Mouse (Mus musculus): Measurements from ENCODE around the gene Obscn.
A peak's percentile ranks its signal among the peaks of the same experiment; 100 is the strongest.

Obscn gene

DNA sequence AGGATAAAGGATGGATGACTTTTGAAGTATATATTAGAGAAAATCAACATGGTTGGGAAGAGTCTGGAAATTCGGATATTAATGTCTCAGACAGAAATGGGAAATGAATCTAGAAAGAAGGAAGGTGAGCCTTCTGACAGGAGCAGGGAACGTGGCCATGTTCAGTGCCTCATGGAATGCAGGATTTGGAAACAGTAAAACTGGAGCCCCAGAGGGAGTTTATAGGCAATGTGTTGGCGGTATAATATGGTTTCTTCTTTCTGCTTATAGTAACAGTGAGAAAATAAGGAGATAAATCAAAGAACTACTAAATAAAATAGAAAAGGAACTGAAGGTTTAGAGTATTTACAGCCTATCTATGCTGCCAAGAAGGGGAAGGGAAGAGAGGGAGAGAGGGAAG is 78.2 kb downstream of the Obscn start:
- no peak for DNase-seq (ENCODE audit: low read depth, low spot score)

DNA sequence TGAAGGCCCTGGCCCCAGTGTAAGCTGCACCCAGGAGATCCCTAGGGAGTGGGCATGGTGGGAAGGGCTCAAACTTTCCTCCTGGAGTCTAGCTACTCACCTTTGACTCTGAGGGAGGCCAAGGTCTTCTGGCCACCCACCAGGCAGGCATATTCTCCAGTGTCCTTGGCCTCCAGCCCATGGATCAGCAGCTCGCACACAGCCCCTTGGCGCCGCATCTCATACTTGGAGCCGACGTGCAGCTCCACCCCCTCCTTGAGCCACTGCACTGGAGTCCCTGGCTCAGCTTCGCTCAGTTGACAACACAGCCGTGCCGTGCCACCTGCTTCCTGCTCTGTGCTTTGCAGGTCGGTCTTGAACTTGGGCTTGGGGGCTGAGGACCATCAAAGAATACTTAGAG is 85.2 kb downstream of the Obscn start:
- DNase-seq (ENCODE audit: low read depth, low spot score) = no peak

DNA sequence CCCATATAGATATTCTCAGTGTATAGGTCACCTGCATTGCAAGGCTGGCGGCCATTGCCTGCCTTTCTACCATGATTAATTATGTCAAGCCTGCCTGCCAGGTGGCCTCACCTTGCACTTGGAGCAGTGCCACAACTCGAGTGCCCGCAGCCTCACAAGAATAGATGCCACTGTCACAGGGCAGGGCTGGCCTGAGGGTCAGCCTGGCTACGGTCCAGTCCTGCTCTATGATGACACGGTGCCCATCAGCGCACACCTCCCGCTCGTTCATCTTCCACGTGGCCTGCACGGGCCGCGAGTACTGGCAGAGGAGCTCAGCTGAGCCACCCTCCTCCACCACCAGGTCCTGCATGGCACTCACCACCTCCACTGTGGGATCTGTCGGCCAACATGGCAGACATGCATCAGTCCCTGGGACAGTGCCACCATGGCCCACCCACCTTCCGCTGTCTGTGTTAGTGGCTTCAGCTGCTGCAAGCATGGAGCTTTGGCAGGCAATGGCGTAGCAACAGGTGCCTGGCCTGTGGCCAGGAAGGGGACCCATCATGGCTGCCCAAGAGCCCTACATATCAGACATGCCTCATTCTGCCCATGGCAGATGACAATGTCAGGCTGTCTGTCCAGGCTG is 91.4 kb downstream of the Obscn start:
- DNase-seq (ENCODE audit: low read depth, low spot score) = no peak

DNA sequence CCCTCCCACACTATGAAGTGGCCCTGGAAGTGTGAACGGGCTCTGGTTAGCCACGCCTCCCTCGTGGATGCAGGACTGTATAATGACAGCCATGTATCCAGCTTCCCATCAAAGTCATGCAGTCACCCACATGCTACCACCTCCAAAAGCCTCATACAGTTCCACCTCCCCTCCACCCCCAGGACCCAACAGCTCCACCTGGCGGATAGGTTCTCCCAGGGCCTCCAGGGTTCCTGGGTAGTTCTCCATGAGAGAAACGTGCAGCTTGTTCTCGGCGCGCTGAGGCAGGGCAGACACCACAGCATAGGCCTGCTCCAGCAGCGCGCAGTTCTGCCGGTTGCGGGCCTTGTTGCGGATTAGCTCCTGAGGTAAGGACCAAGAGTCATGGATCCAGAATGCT is 107.2 kb downstream of the Obscn start:
- DNase-seq (ENCODE audit: low read depth, low spot score) = no peak

DNA sequence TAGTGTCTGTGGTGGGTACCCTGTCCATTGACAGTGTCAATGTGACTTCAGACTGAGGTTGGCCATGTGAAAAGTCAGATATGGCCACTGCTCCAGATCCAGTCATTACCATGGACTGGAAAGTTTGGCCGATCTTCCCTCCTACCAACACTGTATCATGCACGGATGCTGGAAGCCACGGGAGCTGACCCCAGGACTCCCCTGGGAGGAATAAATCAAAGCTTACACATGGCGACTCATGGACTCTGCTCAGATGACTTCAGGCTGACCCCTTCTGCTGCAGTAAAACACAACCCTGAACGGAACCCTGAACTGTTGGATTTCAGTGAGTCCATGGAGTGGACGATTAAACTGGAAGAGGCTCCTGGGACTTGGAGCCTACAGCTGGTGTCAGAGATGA is 109.8 kb downstream of the Obscn start:
- DNase-seq (ENCODE audit: low read depth, low spot score) = no peak

DNA sequence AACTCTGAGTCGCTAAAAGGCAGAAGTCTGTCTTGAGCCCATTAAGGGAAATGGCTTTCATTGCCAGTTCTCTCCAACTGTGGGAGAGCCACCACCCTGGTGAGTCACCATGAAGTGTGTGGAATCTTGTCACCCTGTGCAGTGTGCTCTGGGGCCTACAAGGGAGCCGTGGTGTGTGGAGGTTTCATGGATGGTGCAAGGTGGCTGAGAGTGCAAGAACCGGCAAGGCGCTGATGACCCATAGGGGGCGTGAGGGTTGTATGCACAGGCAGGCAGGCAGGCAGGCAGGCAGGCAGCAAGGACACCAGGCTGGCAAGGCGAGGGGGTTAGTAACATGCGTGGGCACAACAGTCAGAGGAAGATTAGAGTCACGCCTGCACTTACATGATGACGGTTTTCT is 121.2 kb downstream of the Obscn start:
- DNase-seq (ENCODE audit: low read depth, low spot score) = peak; percentile 9

DNA sequence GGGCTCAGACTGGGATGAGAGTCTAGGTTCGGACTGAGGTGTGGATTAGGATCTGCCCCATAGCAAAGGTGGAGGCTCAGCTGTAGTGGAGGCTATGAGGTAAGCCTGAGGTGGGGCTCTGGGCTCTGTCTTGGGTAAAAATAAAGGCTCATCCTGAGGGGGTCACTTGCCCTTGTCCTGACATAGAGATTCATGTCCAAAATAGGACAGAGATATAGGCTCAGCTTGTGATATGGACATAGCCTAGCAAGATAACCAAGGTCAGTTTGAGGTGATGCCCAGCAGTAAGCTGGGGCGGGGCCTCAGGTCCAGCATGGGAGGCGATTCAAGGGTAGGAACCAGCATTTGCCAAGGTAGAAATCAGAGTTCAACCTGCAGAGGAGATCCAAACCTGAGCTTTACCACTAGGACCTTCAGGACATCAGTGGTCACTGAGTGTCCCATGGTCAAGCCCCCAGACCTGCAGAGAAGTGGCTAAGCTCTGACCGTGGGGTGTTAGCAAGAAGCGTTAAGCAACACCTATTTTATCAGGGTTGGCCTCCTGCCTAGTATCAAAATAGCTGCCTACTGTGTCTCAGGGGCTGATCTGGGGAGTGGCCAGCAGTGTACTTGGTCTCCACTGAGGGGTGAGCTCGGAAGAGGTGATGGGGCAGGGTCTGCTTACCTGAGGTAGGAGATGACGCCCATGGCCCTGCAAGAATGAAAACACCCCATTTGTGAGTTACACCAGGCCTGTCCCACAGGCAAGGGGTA is 133.7 kb downstream of the Obscn start:
- no peak for DNase-seq (ENCODE audit: low read depth, low spot score)

DNA sequence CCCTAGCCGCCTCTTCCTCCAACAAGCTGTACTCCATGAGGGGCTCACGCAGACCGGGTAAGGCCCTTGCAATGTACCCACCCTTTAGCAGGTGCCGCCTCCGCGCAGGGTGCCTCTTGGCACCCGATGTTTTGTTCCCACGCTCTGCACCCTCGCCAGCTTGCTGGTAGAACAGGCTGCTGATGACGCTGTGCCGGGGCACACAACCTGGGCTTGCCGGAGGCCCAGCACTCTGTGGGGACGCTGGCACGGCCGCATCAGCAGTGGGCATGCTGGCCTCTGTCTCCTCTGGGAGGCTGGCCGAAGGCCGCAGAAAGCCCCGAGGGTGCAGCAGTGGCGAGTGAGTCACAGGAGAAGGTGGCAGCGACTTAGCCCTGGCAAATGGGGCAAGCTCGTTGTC is 135.6 kb downstream of the Obscn start:
- DNase-seq (ENCODE audit: low read depth, low spot score) = no peak

DNA sequence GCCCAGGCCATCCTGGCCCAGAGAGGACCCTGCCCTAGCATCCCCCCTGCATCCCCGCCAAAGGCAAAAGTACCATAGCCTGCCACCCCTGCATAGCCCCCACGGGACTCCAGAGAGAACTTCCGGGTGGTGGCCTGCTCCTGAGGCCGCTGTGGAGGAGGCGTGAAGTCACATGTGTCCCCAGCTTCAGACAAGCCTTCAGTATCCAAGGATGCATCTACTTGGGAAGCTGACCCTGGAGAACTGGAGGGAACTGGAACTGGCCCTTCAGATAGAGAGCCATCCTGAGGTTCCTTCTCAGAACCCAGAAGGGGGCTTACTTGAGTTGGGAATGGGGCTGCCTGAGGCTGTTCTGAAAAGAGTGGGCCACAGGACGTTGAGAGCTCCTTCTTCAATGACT is 136.4 kb downstream of the Obscn start:
- no peak for DNase-seq (ENCODE audit: low read depth, low spot score)

DNA sequence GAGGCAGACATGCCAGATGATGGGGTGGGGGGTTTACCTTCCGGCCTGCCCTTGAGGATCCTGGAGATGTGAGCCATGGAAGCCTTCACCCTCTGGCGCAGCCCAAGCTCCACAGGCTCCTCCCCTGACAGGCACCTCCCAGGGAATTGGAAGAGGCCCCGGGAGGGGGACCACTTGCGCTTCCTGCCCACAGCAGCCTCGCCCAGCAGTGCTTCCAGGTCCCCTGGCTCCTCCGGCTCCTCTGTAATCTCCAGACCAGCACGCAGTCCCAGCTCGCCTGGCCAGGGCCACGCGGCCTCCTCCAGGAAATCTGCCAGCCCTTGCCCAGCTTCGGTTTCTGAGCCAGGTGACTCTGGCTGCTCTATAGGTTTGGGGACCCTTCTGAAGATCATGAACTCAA is 137.0 kb downstream of the Obscn start:
- no peak for DNase-seq (ENCODE audit: low read depth, low spot score)

DNA sequence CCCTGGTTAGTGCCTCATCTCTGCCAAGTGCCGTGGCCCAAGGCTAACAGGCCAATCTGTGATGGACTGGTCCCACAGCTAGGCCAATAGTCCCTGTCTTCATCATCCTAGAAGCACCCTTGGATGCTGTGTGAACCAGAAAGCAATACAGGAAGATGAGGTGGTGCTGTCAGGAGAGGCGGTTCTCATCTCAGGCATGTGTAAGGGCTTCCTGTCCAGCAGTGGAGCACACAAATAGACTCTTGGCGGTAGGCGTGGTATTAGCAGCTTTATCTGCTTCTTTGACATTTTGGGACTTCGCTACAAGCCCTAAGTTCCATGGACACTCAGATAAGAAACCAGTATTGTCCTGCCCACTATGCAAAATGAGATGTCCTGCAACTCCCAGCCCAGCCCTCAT is 138.7 kb downstream of the Obscn start:
- no peak for DNase-seq (ENCODE audit: low read depth, low spot score)

DNA sequence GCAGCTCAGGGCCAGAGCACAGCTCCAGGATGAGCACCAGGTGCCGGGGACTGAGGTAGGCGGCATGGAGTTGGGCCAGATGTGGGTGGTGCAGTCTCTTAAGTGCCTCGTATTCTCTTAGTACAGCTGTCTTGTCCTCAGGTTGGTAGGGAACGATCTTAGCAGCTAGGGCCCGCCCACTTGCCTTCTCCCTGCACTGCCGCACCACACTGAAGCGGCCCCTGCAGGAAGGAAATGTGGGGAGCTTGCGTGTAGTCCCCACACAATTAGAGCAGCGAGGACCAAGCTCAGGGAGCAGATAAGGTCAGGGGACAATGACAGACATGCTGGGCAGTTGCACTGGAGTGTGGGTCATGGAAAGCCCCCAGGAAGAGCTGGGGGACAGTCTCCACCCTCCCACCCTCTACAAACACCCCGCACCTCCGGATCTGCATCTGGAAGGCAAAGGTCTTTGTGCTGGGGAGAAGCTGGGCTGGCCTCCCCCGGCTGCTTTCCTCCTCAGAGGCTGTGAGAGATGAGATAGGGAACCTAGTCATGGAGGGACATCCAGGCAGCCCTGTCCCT is 140.3 kb downstream of the Obscn start:
- DNase-seq (ENCODE audit: low read depth, low spot score) = no peak

DNA sequence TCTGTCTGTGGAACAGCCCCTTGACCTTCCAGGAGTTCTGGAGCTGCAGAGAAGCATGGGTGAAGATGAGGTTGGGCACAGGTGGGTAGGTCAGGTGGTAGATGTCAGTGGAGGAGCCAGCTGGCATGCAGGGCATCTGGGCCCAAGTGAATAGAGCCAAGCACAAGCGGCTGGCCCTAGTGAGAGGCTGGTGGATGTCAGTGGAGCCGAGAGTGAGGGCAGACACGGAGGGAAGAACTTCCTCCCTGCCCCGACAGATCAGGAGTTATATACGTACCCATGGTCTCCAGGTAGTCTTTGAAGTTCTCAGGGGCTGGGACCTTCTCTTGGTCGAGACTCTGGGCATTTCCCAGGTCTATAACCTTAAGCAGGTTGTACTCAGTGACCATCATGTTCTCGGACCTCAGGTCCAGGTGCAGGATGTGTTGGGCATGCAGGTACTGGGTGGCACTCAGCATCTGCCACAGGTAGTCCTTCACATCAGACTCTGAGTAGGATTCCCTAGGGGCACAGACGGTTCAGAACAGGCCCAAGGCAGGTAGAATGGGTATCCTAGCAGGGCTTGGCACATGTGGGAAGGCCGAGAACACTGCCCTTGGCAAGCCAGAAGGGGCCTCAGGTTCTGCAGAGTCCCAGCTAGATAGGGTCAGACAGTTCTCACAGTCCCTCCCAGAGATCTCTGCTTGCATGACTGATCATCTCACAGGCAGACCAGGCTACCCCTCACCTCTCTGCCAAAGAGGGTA is 141.0 kb downstream of the Obscn start:
- DNase-seq (ENCODE audit: low read depth, low spot score) = no peak

DNA sequence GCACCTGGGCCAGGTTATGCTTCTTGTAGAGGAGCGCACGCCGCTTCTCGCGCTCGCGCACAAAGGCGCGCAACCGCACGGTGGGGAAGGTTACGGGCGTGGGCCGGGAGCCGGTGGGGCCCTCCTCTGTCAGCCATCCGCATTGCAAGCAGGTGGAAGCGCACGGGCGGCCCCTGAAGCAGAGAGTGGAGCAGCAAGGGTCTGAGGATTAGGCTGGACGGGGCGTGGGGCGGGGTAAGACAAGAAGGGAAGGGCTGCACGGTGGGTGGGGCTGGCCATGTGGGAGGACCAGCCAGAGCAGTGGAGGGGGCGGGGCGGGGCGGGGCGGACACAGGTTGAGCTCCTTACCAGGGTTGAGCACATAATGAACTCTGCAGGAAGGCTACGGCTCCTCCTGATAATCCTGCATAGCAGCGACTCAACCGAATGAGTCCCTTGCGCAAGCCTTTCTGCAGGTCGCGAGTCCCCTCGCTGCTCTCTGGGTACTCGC is 141.8 kb downstream of the Obscn start:
- DNase-seq (ENCODE audit: low read depth, low spot score) = peak; percentile 13

DNA sequence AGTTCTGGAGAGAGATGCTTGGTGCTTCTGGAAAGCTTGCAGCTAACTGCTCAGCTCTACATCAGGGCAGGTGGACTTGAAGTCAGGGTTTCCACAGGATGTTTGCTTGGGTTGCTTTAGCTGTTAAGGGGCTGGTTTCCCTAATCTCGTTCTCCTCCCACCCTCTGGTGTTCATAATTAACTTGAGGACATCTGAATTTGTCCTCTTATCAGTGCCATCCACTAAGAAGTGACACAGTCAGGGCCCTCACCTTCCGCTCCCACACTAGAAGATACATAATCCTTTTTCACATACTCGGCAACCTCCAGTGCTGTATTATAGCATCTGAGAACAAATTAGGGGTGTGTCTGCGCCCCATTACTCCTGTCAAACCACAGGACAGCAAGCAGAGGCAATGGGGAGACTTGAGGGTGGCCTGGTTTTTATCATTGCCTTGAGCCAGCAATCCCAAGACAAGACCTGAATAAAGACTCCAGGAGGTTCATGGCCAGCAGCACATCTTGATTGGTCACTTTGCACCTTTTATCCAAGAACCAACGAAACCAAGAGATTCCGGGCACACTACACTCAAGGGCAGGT is 143.0 kb downstream of the Obscn start:
- no peak for DNase-seq (ENCODE audit: low read depth, low spot score)

DNA sequence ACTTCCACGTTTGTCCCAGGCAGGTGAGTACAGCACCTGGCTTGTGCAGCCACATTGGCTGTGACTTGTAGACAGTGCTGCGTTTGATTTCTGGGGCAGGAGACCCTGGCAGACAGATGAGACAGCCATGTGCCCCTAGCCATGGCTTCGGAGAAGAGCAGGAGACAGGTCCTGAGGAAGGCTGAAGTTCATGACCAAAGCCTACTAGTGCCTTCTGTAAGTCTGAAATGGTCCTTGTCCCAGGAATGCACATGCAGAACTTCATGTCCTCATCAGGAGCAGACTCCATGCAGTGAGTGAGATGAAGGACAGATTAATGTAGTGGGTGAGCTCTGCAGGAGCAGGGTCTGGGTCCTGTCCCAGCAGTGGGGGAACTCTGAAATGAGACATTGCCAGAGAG is 144.3 kb downstream of the Obscn start:
- no peak for DNase-seq (ENCODE audit: low read depth, low spot score)

DNA sequence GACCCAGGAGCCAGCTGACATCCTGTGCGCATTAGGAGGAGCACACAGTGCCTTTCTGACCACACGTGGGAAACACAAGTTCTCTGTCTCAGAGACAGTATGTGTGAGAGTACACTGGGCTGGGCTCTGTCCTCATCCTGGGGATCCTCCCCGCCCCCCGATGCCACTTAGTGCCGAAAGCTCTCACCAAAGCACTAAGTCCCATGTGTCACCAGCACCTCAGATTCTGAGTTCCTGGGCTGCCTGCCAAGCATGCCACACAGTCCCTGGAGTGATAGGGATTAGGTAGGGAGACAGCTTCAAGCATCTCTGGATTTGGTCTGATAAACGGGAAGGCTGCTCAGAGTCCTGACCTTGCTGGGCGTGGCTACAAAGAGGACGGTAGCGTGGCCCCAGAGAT is 145.4 kb downstream of the Obscn start:
- DNase-seq (ENCODE audit: low read depth, low spot score) = no peak

DNA sequence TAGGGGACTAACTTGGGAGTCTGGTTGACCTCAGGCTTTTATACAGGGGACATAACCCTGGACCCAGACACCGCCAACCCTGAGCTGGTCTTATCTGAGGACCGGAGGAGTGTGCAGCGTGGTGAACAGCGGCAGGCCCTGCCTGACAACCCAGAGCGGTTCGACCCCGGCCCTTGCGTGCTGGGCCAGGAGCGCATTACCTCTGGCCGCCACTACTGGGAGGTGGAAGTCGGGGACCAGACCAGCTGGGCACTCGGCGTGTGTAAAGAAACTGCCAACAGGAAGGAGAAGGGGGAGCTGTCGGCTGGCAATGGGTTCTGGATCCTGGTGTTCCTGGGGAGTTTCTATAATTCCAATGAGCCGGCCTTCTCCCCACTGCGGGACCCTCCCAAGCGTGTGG is 146.1 kb downstream of the Obscn start:
- DNase-seq (ENCODE audit: low read depth, low spot score) = no peak

DNA sequence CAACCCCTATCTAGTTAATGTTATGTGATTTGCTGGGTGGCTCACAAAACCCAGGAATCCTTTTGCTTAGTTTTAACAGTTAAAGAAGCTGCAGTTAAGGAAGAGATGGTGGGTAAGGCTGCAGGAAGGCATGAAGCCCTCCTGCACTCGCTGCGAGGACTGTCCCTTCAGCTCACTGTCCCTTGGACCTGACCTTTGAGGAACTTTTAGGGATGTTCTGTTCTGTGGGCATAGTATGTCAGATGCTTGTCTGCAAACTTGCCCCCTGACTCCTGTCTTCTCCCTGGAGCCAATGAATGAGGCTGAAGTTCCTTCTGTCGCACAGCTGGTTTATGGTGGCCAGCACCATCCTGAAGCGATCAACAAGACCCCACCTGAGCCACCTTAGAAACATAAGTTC is 147.0 kb downstream of the Obscn start:
- no peak for DNase-seq (ENCODE audit: low read depth, low spot score)

DNA sequence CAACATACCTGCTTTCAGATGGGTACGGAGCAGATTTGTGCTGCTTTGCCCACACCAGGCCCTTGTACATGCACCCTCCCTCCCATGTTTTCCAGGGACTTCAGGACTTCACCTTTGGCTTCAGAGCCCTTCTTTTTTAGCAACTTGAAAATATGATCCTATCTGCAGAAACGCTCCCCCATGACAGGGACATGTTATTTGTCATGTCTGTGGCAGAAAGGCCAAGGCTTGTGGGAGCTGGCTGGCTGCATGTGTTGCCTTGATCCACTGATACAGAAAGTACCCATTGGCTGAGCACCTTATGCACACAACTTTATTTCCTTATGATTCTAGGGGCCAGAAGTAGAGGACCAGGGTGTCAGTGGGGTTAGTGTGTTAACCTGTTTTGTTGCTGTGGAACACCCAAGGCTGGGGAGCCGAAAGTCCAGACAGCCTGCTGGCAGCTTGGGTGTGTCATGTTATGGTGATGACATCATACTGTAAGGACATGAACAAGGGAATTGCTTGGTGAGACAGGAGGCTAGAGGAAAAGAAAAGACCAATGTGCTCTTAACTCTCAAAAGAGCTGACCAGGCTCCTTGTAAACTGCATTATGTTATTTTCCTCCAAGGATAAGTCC is 150.8 kb downstream of the Obscn start:
- DNase-seq (ENCODE audit: low read depth, low spot score) = no peak

DNA sequence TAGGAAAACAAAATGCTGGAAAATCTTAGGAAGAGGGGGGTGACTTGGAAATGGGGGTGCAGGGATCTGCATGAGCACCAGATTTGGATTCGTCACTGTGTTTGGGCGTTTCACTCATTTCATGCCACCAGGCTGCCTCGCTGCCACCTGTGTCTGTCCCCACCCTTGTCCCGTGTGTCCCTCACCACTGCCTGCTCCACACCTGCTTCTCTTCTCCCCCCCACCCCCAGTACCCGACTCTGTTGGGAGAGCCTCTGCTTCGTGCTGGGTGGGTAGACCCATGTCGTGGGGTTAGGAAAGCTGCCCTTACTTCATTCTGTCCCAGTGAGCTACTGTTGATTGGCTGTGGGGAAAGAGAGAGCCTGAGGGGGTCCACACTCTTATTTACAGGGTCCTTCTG is 151.5 kb downstream of the Obscn start:
- DNase-seq (ENCODE audit: low read depth, low spot score) = no peak
